Mouse (Mus musculus): ENCODE measurements around the gene Plekhg5.

The Plekhg5 gene

DNA sequence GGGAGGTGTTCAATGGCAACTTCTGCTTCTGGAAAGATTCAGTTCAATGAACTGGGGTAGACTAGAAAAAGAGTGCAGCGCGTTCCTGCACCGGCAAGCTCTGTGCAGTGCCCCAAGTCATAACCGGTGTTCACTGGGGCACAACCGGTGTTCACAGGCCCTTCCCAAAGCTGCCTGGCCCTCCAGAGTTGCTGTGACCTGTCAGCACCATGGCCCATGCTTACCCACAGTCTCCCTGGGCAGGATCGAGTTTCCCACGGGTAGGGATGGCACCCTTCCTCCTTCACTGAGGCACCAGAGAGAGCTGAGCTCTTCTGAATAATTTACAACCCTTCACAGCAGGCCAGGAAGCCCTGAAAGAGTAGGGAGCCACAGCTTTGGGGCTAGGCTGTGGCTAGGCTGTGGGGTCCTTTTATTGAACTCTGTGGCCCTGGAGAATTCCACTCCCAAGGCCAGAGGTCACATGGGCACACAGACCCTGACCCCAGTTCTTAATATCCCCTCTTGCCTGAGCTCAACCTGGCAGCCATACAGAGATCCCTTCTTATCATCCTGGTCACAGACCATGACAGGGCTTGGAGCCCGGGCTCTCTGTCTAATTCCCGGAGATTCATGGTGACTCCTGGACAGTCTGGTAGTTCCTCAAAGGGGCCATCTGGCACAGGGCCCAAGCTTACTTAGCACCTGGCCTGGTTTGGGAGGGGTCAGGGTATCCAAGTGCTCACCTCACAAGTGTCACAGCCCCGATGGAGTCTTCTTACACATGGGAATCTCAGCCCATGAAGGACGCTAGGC lies 73.9 kb downstream of the Plekhg5 start:
- DNase-seq (ENCODE audit: low spot score in 2 of 2): no peak

DNA sequence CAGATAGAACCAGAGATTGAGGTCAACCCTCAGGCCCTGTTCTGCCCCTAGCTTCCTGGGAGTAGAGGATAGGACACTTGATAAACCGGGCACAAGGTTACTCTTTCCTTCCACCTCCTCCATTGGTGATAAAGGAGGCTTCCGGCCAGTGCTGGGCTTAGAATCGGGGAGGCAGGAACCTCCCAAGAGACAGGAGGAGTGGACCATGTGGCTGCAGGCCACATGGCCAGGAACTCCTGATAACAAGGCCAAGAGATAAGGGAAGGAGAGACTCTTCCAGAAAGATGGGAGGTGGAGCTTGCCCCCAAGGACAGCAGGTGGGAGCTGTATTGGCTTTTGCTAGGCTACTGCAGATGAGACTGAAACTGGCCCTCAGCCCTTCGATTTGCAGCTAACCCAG lies 78.2 kb downstream of the Plekhg5 start:
- DNase-seq (ENCODE audit: low spot score in 2 of 2): no peak

DNA sequence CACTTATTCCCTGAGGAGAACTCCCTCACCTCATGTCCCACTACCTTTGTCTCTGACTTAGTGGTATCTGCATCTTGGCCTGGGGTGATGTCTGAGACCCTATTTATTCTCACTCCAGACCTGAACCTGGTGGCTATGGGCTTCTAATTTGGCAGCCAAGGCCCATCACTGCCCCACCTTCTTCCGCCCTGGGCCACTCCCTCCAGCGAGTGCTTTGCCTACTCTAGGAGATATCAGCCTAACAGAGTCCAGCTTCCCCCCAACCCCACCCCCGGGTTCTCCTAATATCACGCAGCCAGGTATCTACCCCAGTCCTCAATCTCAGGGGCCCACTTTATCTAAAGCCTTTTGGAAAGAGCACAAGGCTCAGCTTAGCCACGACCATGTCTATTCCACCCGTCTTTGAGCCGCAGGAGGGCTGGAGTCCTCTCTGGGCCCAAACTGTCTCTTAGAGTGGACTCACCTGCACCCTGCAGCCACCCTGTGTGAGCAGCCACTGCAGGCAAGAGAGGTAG lies 79.2 kb downstream of the Plekhg5 start:
- no peak for DNase-seq (ENCODE audit: low spot score in 2 of 2)

DNA sequence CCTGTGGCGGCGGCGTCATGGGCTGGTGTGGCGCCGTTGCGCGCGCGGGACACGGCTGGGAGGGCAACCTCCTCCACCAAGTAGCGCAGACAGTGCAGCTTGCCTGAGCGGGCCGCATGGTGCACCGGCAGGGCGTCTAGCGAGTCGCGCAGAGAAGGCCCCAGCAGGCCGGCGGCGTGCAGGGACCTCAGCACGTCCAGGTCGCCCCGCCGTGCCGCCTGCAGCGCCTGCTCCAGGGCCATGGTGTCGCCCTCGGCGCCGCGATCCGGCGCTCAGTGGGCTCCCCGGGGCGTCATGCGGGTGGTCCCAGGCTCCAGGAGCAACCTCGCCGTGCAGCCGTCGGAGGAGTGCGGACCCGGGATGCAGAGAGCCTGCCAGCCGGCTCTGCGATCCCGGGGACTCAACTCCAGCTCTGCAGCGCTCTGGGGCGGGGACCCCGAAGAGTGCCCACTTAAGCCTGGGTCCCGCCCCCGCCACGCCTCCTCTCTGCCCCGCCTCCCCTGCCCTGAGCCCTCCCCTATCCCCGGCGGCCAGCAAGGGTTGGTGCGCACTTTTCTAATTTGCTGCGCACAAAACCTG lies 79.8 kb downstream of the Plekhg5 start, which contains the start of gene Espn:
Gene Espn (minus strand): TSS at position 406 of the 579 bp plus-strand sequence.
- DNase-seq (ENCODE audit: low spot score in 2 of 2): peak; percentile 37 to 58

DNA sequence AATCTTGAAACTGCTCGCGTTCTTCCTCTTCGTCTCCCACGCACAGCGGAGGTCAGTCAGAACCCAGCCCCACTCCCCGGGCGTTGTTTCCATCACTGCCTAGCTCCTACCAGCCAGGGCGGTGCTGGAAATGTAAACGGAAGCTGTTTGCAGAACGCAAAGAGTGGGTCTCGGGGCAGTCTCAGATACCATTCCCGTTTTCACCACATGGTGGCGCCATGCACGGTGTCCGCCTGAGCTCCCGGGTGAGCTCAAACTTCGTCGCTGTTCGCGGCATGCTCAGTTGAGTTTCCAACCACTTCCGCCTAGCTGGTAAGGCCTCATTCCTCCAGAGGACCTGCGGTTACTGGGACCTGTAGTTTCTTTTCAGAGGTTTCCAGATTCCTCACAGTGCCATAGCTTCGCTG lies 81.5 kb downstream of the Plekhg5 start:
- peak; percentile 83 to 89 for DNase-seq (ENCODE audit: low spot score in 2 of 2)

DNA sequence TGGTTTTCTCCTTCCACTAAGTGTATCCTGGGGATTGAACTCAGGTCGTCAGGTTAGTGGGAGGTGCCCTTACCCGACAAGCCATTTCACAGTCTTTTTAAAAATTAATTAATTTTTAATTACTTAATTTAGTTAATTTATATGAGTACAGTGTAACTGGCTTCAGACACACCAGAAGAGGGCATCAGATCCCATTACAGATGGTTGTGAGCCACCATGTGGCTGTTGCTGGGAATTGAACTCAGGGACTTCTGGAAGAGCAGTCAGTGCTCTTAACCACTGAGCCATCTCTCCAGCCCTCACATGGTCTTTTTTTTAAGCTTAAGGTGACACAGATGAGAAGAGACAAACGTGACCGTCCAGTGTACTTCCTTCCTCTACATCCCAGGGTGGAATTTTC lies 82.7 kb downstream of the Plekhg5 start:
- no peak for DNase-seq (ENCODE audit: low spot score in 2 of 2)

DNA sequence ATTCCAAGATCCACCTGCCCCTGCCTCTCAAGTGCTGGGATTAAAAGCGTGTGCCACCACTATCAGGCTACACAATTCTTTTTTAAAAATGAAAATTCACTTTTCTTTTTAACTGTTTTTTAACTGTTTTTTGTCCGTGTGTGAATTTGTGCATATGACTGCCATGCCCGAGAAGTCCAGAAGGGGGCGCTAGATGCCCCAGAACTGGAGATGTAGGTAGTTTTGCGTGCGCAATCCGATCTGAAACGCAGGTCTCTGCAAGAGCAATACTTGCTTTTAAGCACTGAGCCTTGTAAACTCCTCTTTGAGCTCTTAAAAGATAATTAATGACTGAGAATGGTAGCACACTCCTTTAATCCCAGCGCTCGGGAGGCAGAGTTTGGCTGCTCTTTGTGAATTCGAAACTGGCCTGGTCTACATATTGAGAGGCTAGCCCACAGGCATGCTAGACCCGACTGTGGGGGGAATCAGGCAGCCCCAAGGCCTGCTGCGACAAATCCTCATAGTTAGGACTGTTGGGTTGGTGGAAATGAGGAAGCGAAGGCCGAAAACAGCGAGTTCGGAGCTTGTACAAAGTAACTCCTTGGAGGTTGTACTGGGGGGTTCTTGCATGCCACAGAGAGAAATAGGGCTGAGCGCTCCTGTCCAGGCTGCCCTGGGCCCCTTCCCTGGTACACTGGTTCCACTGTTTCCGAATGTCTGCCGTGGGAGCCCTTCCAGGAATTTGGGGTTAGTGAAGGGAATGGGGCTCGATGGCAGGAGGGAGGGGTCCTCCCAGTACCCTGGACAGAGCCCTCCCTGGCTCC lies 85.7 kb downstream of the Plekhg5 start:
- peak in 1 of 2 experiments; percentile 36 for DNase-seq (ENCODE audit: low spot score in 2 of 2)

DNA sequence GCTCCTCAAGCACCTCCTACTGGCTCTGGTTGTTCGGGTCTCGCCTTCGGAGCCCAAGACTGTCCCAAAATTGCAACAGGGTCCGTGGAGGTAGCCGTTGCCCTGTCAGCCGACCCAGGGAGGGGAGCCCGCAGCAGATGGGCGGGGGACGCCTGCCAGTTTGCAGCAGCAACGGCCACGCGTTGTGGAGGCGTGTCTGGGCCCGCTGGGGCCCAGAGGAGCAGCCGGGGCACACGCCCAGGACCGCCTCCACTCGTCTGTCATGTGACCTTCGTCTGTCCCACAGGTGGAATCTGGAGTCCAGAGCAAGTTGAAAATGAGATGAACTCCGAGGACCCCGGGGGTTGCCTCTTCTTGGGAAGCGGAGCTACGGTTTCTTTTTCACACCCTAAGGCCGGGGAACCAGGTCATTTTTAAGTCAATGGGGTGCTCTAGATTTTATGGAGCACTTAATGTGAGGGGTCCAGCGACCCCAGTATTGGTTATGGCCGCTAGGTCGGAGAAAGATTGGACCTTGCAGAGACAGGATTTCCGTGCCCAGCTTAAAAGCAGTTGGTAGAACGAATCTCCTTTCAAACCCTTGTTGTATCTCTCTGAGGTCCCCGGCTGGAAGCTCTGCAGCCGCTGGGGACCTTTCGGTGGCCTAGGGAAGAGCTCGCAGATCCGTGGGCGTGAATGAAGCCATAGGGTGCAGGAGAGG lies 86.4 kb downstream of the Plekhg5 start, which contains the start of gene Hes2:
Gene Hes2 (plus strand): TSS at position 283 of the 700 bp plus-strand sequence.
- DNase-seq (ENCODE audit: low spot score in 2 of 2): peak; percentile 38 to 55

DNA sequence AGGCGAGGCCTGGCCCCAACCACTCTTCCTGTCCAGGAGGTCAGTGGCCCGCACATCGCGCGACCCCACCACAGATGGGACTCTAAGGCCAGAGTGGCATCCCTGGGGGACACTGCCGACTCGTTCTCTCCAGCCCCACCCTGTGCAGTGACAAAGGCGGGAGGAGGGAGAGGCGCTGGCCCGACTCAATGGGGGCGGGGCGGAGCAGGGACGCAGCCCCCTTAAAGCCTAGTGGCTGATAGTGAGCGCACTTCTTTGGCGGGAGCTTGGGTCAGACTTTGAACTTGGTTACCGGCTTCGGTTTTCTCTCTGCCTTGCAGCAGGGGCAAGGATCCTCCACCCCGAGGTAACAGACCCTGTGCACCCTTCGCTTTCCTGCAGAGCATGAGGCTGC lies 87.0 kb downstream of the Plekhg5 start:
- DNase-seq (ENCODE audit: low spot score in 2 of 2): no peak

DNA sequence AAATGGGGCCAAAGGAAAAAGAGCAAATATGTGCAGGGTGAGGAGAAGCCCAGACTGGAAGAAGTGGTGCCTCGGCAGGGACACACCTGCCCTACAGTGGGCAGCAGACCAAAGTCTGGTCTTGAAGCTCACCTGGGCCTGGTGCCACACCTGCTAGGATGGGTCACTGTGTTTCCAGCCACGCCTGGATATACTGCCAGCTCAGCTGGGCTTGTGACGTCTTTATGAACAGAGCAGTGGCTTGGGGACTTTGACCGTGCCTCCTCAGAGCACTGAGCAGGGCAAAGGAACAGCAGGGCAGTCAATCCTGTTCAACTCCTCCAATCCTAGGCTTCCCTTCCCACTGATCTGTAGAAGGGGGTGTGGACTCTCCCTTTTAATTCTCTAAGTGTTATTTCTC lies 88.5 kb downstream of the Plekhg5 start:
- DNase-seq (ENCODE audit: low spot score in 2 of 2): no peak

DNA sequence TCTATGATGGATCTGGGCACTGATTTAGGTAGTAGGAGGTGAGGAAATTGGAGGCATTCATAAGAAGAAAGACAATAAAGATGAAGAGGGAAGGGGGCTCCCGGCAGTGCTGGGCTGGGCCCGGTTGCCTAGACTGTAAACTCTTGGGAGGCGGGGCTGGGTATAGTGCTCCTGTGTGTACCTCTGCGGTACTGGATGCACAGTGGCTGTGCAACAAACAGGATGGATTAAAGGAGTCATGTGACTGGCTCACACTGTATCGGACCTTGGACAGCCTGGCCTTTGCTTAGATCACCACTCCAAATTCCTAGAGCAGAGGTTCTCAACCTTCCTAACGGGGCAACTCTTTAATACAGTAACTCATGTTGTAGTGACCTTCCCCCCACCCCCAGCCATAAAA lies 89.3 kb downstream of the Plekhg5 start:
- no peak for DNase-seq (ENCODE audit: low spot score in 2 of 2)

DNA sequence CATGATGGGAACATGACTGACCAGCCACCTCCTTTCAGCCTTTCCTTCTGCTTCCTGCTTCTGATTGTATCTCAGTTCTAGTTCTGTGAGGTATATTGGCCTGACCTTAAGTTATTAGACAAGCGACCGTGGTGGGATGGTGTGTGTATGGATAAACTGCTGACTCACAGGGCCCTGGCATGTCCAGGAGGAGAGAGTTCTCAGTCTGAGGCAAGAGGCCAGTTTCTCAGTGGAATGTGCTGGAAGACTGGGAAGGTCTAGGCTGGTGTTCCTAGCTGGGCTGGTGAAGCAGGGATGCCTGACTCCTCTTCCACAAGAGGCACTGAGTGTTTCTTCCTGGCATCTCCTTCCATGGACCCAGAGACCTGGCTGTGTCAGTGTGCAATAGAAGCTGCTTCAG lies 90.5 kb downstream of the Plekhg5 start:
- no peak for DNase-seq (ENCODE audit: low spot score in 2 of 2)

Measured in urinary bladder, postnatal 36 days (tissue).